In genomic region chr14:86562728-86563127, GRCm38 (mm10) we compare ENCODE assay signal across 8 mouse cellular contexts.
DNase-seq lines count a peak whose midpoint lies in the region; ATAC-seq and TF ChIP-seq lines count a peak whose summit lies in the region.

No protein-coding gene starts in this region.

- no peak for ATAC-seq in forebrain, postnatal 0 days
- 0 out of 2 replicates have a peak, but pooled peaks have one; percentile 9 for ATAC-seq in midbrain, embryonic 13.5 days

- H3K9ac ChIP-seq in forebrain, postnatal 0 days: no peak overlapping the region
- H3K9ac ChIP-seq in midbrain, embryonic 13.5 days (replicated peaks): no peak overlapping the region

- TF ChIP-seq CTCF in testis, adult 2 months (IDR thresholded peaks at IDR 0.05; ENCODE audit: control insufficient read depth, insufficient read depth, insufficient replicate concordance, low read depth, low read length): peak; percentile 40; the same call in 1 of the 2 replicates
- peak; percentile 64 for TF ChIP-seq CTCF in forebrain, postnatal 0 days (IDR thresholded peaks at IDR 0.05; ENCODE audit: low read depth)

- H3K36me3 ChIP-seq in testis, adult 2 months (ENCODE audit: control insufficient read depth, insufficient read depth, low read length): no peaks in the 10 kb centered on the region
- H3K36me3 ChIP-seq in forebrain, postnatal 0 days (ENCODE audit: insufficient read depth): no peaks in the 10 kb centered on the region
- H3K36me3 ChIP-seq in midbrain, embryonic 13.5 days: no peaks in the 10 kb centered on the region

- 55% methylated on average over 2 of the region's 2 CpGs for WGBS in forebrain, postnatal 0 days
- WGBS in midbrain, embryonic 13.5 days: 61% methylated on average over 2 of the region's 2 CpGs

- no peaks in the 10 kb centered on the region for H3K27me3 ChIP-seq in testis, adult 2 months (ENCODE audit: control insufficient read depth, insufficient read depth, low read length)
- H3K27me3 ChIP-seq in forebrain, postnatal 0 days (ENCODE audit: insufficient read depth, low read length): no peaks in the 10 kb centered on the region
- no peaks in the 10 kb centered on the region for H3K27me3 ChIP-seq in midbrain, embryonic 13.5 days

- no peak overlapping the region for H3K4me2 ChIP-seq in forebrain, postnatal 0 days (ENCODE audit: low read depth)
- H3K4me2 ChIP-seq in midbrain, embryonic 13.5 days (replicated peaks): no peak overlapping the region

- no peak overlapping the region for H3K4me3 ChIP-seq in testis, adult 2 months (ENCODE audit: control insufficient read depth, low read depth, low read length)
- no peak overlapping the region for H3K4me3 ChIP-seq in forebrain, postnatal 0 days (ENCODE audit: low read depth, low read length)
- H3K4me3 ChIP-seq in midbrain, embryonic 13.5 days (replicated peaks): no peak overlapping the region

- H3K4me1 ChIP-seq in testis, adult 2 months (ENCODE audit: control insufficient read depth, insufficient read depth, low read length): no peaks in the 10 kb centered on the region
- no peaks in the 10 kb centered on the region for H3K4me1 ChIP-seq in forebrain, postnatal 0 days (ENCODE audit: insufficient read depth)
- no peaks in the 10 kb centered on the region for H3K4me1 ChIP-seq in midbrain, embryonic 13.5 days (replicated peaks)

- no peak overlapping the region for H3K27ac ChIP-seq in testis, adult 2 months (ENCODE audit: control insufficient read depth, insufficient read depth, low read depth, low read length)
- no peak overlapping the region for H3K27ac ChIP-seq in forebrain, postnatal 0 days (ENCODE audit: low read depth, low read length)
- no peak overlapping the region for H3K27ac ChIP-seq in midbrain, embryonic 13.5 days

- H3K9me3 ChIP-seq in forebrain, postnatal 0 days (ENCODE audit: low read length): no peaks in the 10 kb centered on the region
- no peaks in the 10 kb centered on the region for H3K9me3 ChIP-seq in midbrain, embryonic 13.5 days

- no peak for TF ChIP-seq POLR2A in testis, adult 2 months (IDR thresholded peaks at IDR 0.05; ENCODE audit: control insufficient read depth, low read depth, low read length)

- DNase-seq in heart, adult 18-20 months: peak; percentile 17 to 23
- no peak for DNase-seq in heart, adult 11 months
- no peak for DNase-seq in testis, postnatal 14 days (ENCODE audit: low spot score)
- DNase-seq in forebrain, postnatal 0 days: no peak
- DNase-seq in left cerebral cortex, postnatal 36 days (ENCODE audit: low spot score in 2 of 2): no peak
- DNase-seq in right cerebral cortex, postnatal 36 days (ENCODE audit: low spot score in 2 of 2): no peak

- intact Hi-C loops in left cerebral cortex, postnatal 36 days (cut with DNase I): no loop called here

Comparison
In these comparisons a context has a peak if more than half of its experiments do, and no peak if none do; other contexts are left out.
1. DNase-seq: peak in heart, adult 18-20 months (2 of 2); none in heart, adult 11 months (single experiment), testis, postnatal 14 days (single experiment), forebrain, postnatal 0 days (single experiment), left cerebral cortex, postnatal 36 days (0 of 2) and right cerebral cortex, postnatal 36 days (0 of 2).